Mouse (Mus musculus): ENCODE measurements around the gene Fis1. TPM values are rescaled to one million over a fixed set of nuclear protein-coding genes. Genes with fewer than 3 reads are reported as not detected.

Gene Fis1
- polyA plus RNA-seq, 1 experiment from 2014 or later = 414 TPM

- Histone ChIP-seq H3K9ac (replicated peaks; ENCODE audit: low read depth, low read length) (peak overlapping the region; percentile 67), H3K27me3 (ENCODE audit: control insufficient read depth, insufficient read depth, low read length) (no peaks in the 10 kb centered on the region), H3K27ac (ENCODE audit: low read depth, low read length) (peak overlapping the region; percentile 86), H3K9me3 (ENCODE audit: control insufficient read depth, low read length) (no peaks in the 10 kb centered on the region), H3K4me1 (ENCODE audit: control insufficient read depth, insufficient read depth, low read length) (peaks cover 5% of the 10 kb centered on the region; the same call in 1 of the 2 replicates), H3K4me2 (ENCODE audit: low read depth, low read length) (peak overlapping the region; percentile 74), H3K36me3 (ENCODE audit: control insufficient read depth, insufficient read depth, low read length) (peaks cover 29% of the 10 kb centered on the region), H3K4me3 (ENCODE audit: low read depth, low read length) (peak overlapping the region; percentile 66)
- WGBS = 27% methylated on average over 5 of the region's 5 CpGs
- peak; percentile 39 for ATAC-seq (ENCODE audit: low read depth)
These were observed 8.4 kb downstream of the Fis1 start for GRCm38 (mm10) chr5:136961334-136961982.

GRCm38 (mm10) chr5:136961983-136962461, 8.9 kb downstream of the Fis1 start:
- Histone ChIP-seq H3K4me1 (ENCODE audit: control insufficient read depth, insufficient read depth, low read length) (peaks cover 5% of the 10 kb centered on the region; the same call in 1 of the 2 replicates), H3K4me2 (ENCODE audit: low read depth, low read length) (peak overlapping the region; percentile 74), H3K27ac (ENCODE audit: low read depth, low read length) (peak overlapping the region; percentile 86), H3K4me3 (ENCODE audit: low read depth, low read length) (peak overlapping the region; percentile 66), H3K27me3 (ENCODE audit: control insufficient read depth, insufficient read depth, low read length) (no peaks in the 10 kb centered on the region), H3K9ac (replicated peaks; ENCODE audit: low read depth, low read length) (peak overlapping the region; percentile 67), H3K36me3 (ENCODE audit: control insufficient read depth, insufficient read depth, low read length) (peaks cover 29% of the 10 kb centered on the region), H3K9me3 (ENCODE audit: control insufficient read depth, low read length) (no peaks in the 10 kb centered on the region)
- ATAC-seq (ENCODE audit: low read depth) = peak; percentile 90
- WGBS = under 1% methylated on average over 20 of the region's 20 CpGs

GRCm38 (mm10) chr5:136962501-136962900, 9.4 kb downstream of the Fis1 start:
- WGBS = under 1% methylated on average over 10 of the region's 10 CpGs
- Histone ChIP-seq H3K27me3 (ENCODE audit: control insufficient read depth, insufficient read depth, low read length) (no peaks in the 10 kb centered on the region), H3K4me2 (ENCODE audit: low read depth, low read length) (peak overlapping the region; percentile 74), H3K27ac (ENCODE audit: low read depth, low read length) (peak overlapping the region; percentile 86), H3K9me3 (ENCODE audit: control insufficient read depth, low read length) (no peaks in the 10 kb centered on the region), H3K36me3 (ENCODE audit: control insufficient read depth, insufficient read depth, low read length) (peaks cover 29% of the 10 kb centered on the region), H3K4me3 (ENCODE audit: low read depth, low read length) (peak overlapping the region; percentile 66), H3K9ac (replicated peaks; ENCODE audit: low read depth, low read length) (peak overlapping the region; percentile 67), H3K4me1 (ENCODE audit: control insufficient read depth, insufficient read depth, low read length) (peaks cover 5% of the 10 kb centered on the region; the same call in 1 of the 2 replicates)
- ATAC-seq (ENCODE audit: low read depth) = peak; percentile 73

GRCm38 (mm10) chr5:136962966-136963540, 10.0 kb downstream of the Fis1 start:
- Histone ChIP-seq H3K36me3 (ENCODE audit: control insufficient read depth, insufficient read depth, low read length) (peaks cover 29% of the 10 kb centered on the region), H3K4me3 (ENCODE audit: low read depth, low read length) (peak overlapping the region; percentile 66), H3K27me3 (ENCODE audit: control insufficient read depth, insufficient read depth, low read length) (no peaks in the 10 kb centered on the region), H3K9me3 (ENCODE audit: control insufficient read depth, low read length) (no peaks in the 10 kb centered on the region), H3K4me1 (ENCODE audit: control insufficient read depth, insufficient read depth, low read length) (peaks cover 5% of the 10 kb centered on the region; the same call in 1 of the 2 replicates), H3K4me2 (ENCODE audit: low read depth, low read length) (peak overlapping the region; percentile 74), H3K9ac (replicated peaks; ENCODE audit: low read depth, low read length) (peak overlapping the region; percentile 67; the same call in 1 of the 2 replicates), H3K27ac (ENCODE audit: low read depth, low read length) (peak overlapping the region; percentile 86; the same call in 1 of the 2 replicates)
- 78% methylated on average over 8 of the region's 8 CpGs for WGBS
- ATAC-seq (ENCODE audit: low read depth) = no peak

- ATAC-seq (ENCODE audit: low read depth) = no peak
- H3K9ac ChIP-seq (replicated peaks; ENCODE audit: low read depth, low read length) = no peak overlapping the region
- H3K27ac ChIP-seq (ENCODE audit: low read depth, low read length) = no peak overlapping the region
- H3K36me3 ChIP-seq (ENCODE audit: control insufficient read depth, insufficient read depth, low read length) = peaks cover 29% of the 10 kb centered on the region
- H3K9me3 ChIP-seq (ENCODE audit: control insufficient read depth, low read length) = no peaks in the 10 kb centered on the region
- no peaks in the 10 kb centered on the region for H3K27me3 ChIP-seq (ENCODE audit: control insufficient read depth, insufficient read depth, low read length)
- no peak overlapping the region for H3K4me3 ChIP-seq (ENCODE audit: low read depth, low read length)
- 94% methylated on average over 9 of the region's 9 CpGs for WGBS
- H3K4me2 ChIP-seq (ENCODE audit: low read depth, low read length) = no peak overlapping the region
- peaks cover 5% of the 10 kb centered on the region; the same call in 1 of the 2 replicates for H3K4me1 ChIP-seq (ENCODE audit: control insufficient read depth, insufficient read depth, low read length)
These were observed 12.1 kb downstream of the Fis1 start for GRCm38 (mm10) chr5:136965210-136965609.

GRCm38 (mm10) chr5:136965686-136966085, 12.6 kb downstream of the Fis1 start:
- H3K9ac ChIP-seq (replicated peaks; ENCODE audit: low read depth, low read length) = no peak overlapping the region
- H3K4me1 ChIP-seq (ENCODE audit: control insufficient read depth, insufficient read depth, low read length) = peaks cover 5% of the 10 kb centered on the region; the same call in 1 of the 2 replicates
- no peak overlapping the region for H3K27ac ChIP-seq (ENCODE audit: low read depth, low read length)
- no peaks in the 10 kb centered on the region for H3K27me3 ChIP-seq (ENCODE audit: control insufficient read depth, insufficient read depth, low read length)
- H3K4me2 ChIP-seq (ENCODE audit: low read depth, low read length) = no peak overlapping the region
- H3K9me3 ChIP-seq (ENCODE audit: control insufficient read depth, low read length) = no peaks in the 10 kb centered on the region
- no peak overlapping the region for H3K4me3 ChIP-seq (ENCODE audit: low read depth, low read length)
- 92% methylated on average over 8 of the region's 8 CpGs for WGBS
- peaks cover 29% of the 10 kb centered on the region for H3K36me3 ChIP-seq (ENCODE audit: control insufficient read depth, insufficient read depth, low read length)
- no peak for ATAC-seq (ENCODE audit: low read depth)

- Histone ChIP-seq H3K36me3 (ENCODE audit: control insufficient read depth, insufficient read depth, low read length) (peaks cover 29% of the 10 kb centered on the region), H3K9ac (replicated peaks; ENCODE audit: low read depth, low read length) (no peak within 1 kb of the TSS), H3K27ac (ENCODE audit: low read depth, low read length) (no peak within 1 kb of the TSS), H3K4me1 (ENCODE audit: control insufficient read depth, insufficient read depth, low read length) (peaks cover 5% of the 10 kb centered on the region; the same call in 1 of the 2 replicates), H3K4me2 (ENCODE audit: low read depth, low read length) (no peak within 1 kb of the TSS), H3K9me3 (ENCODE audit: control insufficient read depth, low read length) (no peaks in the 10 kb centered on the region), H3K4me3 (ENCODE audit: low read depth, low read length) (no peak within 1 kb of the TSS), H3K27me3 (ENCODE audit: control insufficient read depth, insufficient read depth, low read length) (no peaks in the 10 kb centered on the region)
- ATAC-seq (ENCODE audit: low read depth) = no peak
- WGBS = 45% methylated on average over 6 of the region's 6 CpGs
These were observed 13.3 kb downstream of the Fis1 start, which contains the start of gene Cldn15 for GRCm38 (mm10) chr5:136966331-136966730. TSS of gene Cldn15 (plus strand) at chr5:136966616.

GRCm38 (mm10) chr5:136966861-136967455, 13.9 kb downstream of the Fis1 start:
- no peaks in the 10 kb centered on the region for H3K9me3 ChIP-seq (ENCODE audit: control insufficient read depth, low read length)
- no peak overlapping the region for H3K9ac ChIP-seq (replicated peaks; ENCODE audit: low read depth, low read length)
- WGBS = 94% methylated on average over 4 of the region's 4 CpGs
- H3K4me2 ChIP-seq (ENCODE audit: low read depth, low read length) = no peak overlapping the region
- no peak overlapping the region for H3K27ac ChIP-seq (ENCODE audit: low read depth, low read length)
- peaks cover 29% of the 10 kb centered on the region for H3K36me3 ChIP-seq (ENCODE audit: control insufficient read depth, insufficient read depth, low read length)
- ATAC-seq (ENCODE audit: low read depth) = no peak
- H3K4me1 ChIP-seq (ENCODE audit: control insufficient read depth, insufficient read depth, low read length) = peaks cover 5% of the 10 kb centered on the region; the same call in 1 of the 2 replicates
- H3K4me3 ChIP-seq (ENCODE audit: low read depth, low read length) = no peak overlapping the region
- no peaks in the 10 kb centered on the region for H3K27me3 ChIP-seq (ENCODE audit: control insufficient read depth, insufficient read depth, low read length)

Measured in neural tube, embryonic 14.5 days (tissue).